Mouse (Mus musculus) spleen, postnatal 10 days (tissue): ENCODE measurements around the gene Pigo.
A peak's percentile ranks its signal among the peaks of the same experiment; 100 is the strongest.

Experiments used
- DNase-seq, 2 experiments: peaks; one replicate each; pipeline ENCODE4 v3.0.0; 2021 to 2022; ENCODE audit warnings: low spot score in 2 of 2

Gene Pigo

GRCm38 (mm10) chr4:43025084-43025960, at the start of gene Pigo:
Gene Pigo, minus strand, starts transcription at chr4:43025819.
- peak; percentile 92 to 96 for DNase-seq

GRCm38 (mm10) chr4:43074923-43075322, 49.3 kb upstream of the Pigo start:
- no peak for DNase-seq

DNA sequence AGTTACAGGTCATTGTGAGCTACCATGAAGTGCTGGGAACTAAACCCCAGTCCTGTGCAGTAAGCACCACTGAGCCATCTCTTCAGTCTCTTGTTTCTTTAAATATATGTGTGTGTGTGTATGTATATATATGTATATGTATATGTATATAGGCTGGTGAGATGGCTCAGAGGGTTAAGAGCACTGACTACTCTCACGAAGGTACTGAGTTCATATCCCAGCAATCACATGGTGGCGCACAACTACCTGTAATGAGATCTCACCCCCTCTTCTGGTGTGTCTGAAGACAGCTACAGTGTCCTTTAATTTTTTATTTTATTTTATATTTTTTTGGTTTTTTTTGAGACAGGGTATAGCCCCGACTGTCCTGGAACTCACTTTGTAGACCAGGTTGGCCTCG, 39.9 kb upstream of the Pigo start:
- no peak for DNase-seq

DNA sequence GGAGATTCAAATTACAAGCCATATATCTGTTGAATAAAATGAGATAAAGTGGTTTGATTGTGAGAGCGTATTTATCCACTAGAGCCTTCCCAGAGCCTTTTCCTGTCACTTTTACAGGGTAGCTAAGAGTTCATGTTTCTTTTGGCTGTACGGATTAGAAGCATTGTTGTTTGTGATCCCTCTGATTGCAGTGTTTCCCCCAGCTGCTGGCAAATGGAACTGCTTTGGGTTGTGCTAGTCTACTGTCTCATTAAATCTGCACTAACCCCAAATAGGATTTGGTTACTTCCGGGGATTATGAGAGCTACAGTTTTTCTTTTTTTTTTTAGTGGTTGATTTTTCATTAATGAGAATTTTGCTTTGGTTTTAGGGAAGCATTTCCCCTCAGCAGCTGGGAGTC, 34.7 kb upstream of the Pigo start:
- no peak for DNase-seq

- no peak for DNase-seq
Measured at GRCm38 (mm10) chr4:43059697-43060096, 34.1 kb upstream of the Pigo start.

DNA sequence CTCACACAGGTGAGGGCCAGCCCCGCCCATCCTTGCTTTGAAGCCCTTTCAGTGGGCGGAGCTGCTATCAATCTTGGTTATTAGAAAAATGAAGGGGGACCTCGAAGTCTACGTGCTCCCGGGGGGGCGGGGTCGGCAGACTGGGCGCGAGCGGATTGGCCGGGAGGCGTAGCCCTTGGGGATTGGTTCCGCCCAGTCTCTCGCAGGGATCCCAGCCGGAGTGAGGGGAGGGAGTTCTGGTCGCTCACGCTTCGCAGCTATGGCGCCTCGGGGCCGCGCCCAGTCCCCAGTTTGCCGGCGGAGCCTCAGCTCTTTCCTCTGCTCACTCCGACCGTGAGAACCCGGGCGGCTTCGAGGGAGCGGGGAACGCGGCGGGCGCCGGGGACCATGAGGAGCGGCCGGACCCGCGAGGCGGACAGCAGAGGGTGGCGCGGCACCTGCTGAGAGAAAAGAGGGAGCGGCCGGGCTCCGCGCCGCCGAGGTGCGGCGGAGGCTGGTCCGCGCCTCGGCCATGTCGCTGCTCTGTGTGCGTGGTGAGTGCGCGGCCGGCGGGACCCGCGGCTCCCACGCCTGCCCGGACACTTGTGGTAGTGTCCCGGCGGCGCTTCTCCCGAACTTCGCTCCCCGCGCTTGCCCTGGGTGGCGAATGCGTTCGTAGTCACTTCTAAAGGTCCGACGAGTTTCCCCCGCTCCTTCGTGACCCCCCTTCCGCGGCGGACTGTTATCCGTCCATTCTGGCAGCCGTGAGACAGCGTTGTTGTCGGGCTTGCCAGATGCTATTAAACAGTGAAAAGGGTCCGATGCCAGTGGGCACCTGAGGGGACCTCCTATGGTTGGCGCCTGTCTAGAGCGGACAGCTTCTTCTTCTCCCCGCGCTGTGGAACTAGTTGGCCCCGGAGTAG, 33.4 kb upstream of the Pigo start, which contains the start of gene Unc13b:
Gene Unc13b, plus strand, starts transcription at position 201 of the 902 bp plus-strand sequence.
- peak; percentile 47 to 80 for DNase-seq

DNA sequence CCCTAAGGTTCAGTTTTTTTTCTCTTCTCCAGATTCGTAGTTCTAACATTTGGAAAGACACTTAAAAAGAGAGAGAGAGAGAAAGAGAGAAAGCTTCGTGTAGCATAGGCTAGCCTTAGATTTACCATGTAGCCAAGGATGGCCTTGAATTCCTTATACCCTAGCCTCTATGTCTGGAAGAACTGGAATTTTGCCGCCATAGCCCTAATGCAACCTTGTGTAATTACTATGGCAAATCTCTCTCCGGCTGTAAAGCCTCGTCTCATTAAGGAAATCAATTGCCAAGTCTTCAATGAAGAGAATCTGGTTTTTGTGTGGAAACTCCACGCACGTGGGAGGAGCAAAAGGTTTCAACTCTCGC, 32.8 kb upstream of the Pigo start:
- DNase-seq: no peak

DNA sequence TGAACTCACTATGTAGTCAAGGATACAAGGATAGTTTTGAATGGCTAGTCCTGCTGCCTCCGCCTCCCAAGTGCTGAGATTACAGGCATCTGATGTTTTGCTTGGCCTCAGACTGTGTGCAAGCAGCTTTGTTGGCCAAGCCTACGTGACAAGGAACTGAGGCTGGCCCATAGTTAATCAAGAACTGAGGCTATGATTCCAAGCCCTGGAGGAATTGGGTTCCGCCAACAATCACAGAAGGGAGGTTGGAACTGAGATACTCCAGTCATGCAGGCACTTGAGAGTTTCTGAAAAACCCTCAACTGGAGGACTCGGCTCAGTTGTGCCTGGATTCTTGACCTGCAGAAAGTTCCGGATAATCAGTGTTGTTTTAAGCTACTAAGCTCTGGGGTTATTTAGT, 32.0 kb upstream of the Pigo start:
- DNase-seq: no peak

GRCm38 (mm10) chr4:43052627-43053026, 27.0 kb upstream of the Pigo start:
- DNase-seq: no peak

- peak in 1 of 2 experiments; percentile 73 for DNase-seq
Measured at GRCm38 (mm10) chr4:43047231-43047630, 21.6 kb upstream of the Pigo start.

DNA sequence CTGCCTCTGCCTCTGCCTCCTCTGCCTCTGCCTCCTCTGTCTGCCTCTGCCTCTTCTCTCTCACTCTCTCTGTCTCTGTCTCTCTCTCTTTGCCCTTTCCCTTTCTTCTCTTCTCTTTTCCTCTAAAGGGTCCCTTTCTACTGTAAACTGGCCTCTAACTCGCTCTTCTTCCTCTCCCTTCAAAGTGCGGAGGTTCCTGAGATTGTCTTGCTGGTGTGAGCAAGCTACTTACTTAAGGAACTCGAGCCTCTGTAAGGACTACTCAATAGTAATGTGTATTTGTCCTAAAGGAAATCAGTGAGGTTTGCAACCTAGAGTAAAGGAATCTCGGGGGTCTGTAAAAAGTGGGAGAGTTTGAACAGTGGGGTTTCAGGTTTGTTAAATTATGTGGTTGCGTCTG, 21.0 kb upstream of the Pigo start:
- no peak for DNase-seq

GRCm38 (mm10) chr4:43045659-43046302, 20.2 kb upstream of the Pigo start, which contains the start of gene Fam214b:
Gene Fam214b, minus strand, starts transcription at chr4:43046220.
- DNase-seq: peak; percentile 85 to 95

DNA sequence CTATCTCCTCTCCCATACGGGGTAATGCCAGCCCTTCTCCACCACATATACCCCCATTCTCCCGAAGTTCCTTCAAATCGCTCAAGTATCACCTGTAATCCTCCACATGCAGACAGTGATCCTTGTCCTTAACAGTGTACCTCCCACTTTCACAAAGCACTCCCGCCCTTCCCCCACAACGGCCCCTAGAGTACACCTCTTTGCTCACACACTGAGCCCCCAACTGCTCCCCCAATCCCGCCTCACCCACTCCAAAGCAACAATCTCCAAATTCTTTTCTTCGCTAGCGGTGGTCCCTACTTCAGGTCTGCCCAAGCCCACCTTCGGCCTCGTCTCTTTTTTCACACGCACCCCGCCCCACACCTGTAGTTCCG, 19.7 kb upstream of the Pigo start:
- DNase-seq: no peak

DNA sequence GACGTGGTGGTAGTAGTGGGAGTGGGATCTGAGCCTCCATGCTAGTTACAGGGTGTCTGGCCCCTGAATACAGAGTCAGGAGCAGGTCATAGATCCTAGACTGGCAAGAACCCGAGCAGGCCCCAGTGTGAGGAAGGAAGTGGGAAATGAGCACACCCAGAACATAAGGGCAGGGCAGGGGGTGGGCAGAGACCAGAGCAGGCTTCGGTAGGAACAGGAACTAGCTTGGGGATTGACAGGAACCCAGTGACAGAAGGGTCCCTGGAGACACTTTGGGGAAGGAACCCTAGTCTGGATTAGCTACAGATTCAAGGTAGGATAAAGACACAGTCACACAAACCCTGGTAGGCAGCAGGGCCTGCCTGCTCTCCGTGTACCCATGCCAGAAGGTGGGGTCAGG, 19.1 kb upstream of the Pigo start:
- DNase-seq: no peak

- peak; percentile 35 to 80 for DNase-seq
Measured at GRCm38 (mm10) chr4:43043644-43044357, 18.2 kb upstream of the Pigo start.

- DNase-seq: no peak
Measured at GRCm38 (mm10) chr4:43040881-43041547, 15.4 kb upstream of the Pigo start.

DNA sequence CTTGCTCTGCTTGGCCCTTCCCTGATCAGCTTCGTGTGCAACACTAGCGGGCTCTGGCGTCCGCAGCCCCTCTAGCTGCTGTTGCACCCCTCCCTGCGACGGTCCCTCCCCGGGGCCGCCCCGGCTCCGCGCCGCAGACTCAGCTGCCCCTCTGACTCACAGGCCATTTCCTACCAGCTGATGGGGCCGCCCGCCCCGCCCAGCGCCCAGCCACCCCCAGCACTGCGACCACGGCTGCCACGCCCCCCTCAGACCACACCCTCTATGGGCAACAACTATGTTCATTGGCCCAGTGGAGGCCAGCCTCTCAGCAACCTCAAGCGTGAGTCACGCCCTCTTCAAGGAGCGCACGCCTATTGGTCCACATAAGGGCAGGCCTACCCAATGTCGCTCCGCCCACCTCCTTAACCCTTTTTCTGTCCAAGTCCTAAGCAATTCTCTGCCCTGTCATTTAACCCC, 14.5 kb upstream of the Pigo start:
- peak; percentile 90 to 99 for DNase-seq

GRCm38 (mm10) chr4:43039609-43040008, 14.0 kb upstream of the Pigo start:
- peak in 1 of 2 experiments; percentile 57 for DNase-seq

- DNase-seq: peak; percentile 69 to 70
Measured at GRCm38 (mm10) chr4:43038567-43039495, 13.2 kb upstream of the Pigo start.
